Mouse (Mus musculus) ES-CJ7 (cell line): ENCODE data around the gene Lpar4.

Experiments used
- DNase-seq: peaks from one replicate; pipeline ENCODE4 v3.0.0; 2011; ENCODE audit warnings: low read depth, low spot score

Gene Lpar4

DNA sequence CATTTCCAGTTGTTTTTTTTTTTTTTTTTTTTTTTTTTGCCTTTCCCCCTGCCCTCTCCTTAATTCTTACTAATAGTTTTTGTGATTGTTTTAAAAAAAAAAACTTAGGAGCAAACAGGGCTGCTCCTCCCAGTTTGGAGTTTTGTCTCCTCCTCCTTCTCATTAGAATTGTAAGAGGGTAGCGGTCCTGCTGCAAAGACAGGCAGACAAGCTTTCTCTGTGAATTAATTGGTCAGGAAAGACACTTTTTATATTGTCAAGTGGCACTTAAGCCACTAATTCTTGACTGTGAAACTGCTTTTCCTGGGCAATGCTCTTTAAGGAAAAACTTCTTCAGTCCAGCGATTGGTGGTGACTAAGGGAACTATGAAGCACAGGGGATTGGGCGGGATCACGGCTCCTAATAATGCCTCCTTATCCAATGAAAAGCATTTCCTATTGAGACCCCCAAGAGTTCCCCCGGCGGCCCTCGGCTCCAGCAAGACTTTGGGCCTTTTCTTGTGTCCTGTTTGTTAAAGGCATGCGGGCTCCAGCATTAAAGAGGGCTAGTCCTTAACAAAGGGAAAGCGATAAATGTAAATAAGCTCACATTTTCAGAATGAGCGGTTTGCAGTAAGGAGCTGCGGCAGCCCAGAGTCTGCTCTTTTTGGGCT is at the start of gene Lpar4:
TSS of gene Lpar4 (plus strand) at position 451 of the 653 bp plus-strand sequence.
- DNase-seq: peak; percentile 55

DNA sequence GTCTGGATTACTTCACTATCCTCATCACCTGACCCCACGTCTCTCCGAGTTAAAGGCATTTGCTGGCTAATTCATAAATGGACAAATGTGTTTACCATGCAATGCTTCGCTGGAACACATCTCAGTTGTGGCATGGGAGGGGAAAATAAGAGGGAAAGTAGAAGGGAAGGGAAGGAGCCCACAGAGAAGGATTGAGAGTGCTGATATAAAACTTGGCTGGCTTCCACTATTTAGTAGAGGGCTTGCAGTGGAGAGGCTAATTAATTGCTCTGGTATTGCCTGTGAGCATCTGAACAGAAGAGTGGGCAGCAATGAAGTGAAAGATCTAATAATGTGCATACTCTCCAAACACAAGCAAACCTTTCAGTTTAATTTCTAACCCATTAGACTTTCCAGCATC is 49.0 kb upstream of the Lpar4 start:
- no peak for DNase-seq

DNA sequence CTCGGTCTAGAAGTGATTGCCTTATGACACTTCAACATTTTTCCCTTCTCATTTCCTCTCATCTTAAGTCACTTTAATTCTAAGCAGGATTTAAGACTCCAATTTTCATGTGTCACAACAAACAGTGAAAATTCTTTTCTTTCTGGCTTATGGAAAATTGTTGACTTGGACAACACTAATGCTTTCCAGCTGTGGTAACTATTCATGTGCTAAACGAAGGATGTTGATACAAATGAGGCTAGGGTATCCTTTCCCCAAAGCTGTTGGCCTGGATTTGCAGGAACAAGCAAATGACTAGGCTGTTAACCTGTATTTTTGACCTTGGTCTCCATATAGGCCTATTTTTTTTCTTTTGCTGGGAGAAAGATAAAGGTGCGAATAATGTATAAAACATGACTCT is 48.5 kb upstream of the Lpar4 start:
- DNase-seq: no peak

DNA sequence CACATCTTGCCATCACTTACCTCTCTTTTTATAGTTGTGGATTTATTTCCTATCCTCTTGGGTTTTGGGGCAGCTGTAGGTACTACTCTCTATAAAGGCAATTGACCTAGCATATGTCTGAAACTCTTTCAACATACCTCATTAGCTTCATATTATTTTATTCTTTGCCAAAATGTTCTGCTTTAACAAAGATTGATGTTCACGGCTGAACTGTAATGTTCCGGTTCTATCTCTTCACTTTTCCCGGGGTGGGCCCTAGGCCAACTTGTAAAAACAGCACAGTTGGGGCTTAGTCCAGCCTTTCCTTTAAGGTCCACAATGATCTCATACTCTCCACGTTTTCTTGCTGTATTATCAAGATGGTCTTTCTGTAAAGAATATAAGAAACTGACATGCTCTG is 48.1 kb upstream of the Lpar4 start:
- no peak for DNase-seq

DNA sequence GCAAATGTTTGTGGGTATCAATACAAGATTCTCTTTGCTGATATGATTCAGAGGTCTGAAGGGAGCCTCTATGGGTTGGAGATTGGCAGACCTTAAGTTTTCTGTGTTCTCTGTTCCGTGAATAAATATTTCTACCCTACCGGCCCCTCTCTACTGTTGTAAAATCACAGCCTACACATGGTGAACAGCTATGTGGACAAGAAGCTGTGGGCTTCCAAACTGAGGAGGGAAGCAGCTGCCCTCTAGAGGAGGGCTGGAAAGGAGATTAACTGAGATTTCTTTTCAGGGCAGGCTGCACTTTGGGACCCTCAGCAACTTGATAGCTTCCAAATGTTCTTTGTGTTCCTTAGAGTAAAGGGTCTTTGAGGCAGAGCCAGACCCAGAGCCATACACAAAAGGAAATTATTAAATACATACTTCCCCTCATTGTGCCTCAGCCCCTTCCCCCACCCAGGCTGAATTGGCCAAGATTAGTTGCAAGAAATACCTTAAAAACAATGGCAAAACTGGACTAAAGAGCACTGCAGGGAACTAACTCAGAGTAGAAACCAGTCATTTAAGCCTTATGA is 22.6 kb upstream of the Lpar4 start:
- no peak for DNase-seq

DNA sequence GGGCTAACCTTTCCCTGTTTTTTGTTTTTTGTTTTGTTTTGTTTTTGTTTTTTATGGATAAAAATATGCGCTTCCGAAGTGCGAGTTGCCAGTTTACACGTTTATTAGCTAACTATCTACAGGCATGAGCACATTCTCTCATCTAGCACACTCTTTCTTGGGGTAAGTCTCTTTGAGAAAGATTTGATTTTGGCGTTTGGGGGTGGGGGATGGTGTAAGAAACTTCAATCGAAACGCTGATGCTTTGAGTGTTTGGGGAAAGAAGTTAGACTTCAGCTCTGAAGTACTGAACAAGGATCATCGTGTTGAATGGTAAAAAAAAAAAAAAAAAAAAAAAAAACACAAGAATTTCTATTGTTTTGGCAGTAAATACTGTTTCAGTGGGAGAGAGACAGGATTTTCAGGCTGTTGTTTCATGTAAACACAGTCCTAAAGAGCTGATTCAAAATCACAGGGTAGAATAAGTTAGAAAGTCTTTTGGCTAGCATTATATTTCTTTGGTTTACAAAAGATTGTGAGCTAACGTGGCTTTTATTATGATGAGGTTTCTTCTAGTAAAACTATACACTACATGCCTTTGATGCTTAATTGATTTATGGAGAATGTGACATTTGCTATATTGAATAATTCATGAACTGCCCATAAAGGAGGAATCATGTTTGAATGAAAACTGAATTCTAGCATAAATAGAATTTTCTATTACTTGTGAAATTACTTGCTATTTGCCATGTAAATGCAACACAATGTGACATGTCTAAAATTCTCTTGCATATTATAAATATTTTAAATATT is 599 bp downstream of the Lpar4 start:
- peak; percentile 1 for DNase-seq

DNA sequence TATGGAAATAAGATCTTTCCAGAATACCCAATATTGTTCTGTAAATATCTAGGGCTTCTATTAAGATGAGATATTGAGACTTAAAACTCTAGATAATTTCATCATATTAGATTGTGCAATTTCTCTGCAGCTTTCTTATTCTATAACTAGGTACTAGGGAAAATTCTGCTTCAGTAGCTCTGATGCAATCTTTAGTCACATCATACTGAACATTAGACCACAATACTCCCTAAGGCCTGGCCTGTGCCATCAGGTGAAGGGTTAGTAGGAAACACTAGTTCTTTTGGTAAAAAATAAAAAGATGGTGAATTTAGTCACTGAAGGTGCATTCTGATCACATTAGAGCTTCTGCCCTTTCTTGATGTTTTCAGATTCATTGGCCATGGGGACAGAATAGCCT is 4.1 kb downstream of the Lpar4 start:
- DNase-seq: no peak

DNA sequence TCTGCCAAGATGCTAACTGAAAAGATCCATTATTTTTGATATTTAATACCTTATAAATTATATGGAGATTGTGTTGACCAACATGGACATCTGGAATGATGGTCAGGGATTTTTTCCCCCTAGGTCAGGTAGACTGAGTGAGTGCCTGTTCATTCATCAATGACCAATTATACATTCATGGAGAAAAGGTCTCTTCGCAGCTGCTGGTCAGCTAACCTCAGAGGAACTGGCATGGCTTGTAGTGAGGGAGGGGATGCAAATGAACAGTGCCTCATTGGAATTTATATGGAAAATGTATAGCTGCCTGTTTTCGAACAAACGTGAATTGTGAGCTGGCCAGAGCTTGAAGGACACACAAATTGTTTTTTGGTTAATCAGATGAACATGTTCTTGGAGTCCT is 18.9 kb downstream of the Lpar4 start:
- no peak for DNase-seq

DNA sequence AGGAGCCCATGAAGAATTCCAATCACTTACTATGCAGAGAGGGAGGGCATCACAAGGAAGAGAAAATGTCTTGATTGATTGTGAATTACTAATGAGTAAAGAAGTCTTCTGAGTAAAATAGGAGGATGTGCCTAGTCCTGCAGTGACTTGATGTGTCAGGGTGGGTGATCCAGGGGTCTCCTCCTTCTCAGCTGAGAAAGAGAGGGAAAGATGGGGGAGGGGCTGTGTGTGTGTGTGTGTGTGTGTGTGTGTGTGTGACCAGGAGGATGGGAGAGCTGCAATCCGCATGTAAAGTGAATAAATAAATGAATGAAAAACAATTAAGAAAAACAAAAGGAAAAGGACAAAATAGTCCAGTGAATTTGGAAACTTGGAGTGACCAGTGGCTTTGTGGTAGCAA is 30.1 kb downstream of the Lpar4 start:
- DNase-seq: peak; percentile 2

DNA sequence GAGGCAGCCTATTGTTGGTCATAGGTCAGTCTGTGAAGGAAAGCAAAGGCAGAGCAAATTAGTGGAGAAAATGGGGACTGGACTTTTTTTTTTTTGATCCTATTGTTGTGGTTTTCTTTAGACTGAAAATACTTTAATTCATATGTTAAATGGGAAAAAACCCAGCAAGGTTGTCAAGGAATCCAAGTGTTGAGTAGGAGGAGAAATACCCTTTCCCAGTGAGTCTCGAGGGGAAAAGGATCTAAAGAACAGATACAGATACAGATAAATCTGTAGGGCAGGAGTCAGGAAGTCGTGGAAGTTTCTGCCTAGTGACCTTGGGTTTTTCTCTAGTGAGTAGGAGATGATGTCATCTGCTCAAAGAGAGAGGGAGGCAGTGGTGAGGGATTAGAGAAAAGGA is 30.6 kb downstream of the Lpar4 start:
- DNase-seq: peak; percentile 44

DNA sequence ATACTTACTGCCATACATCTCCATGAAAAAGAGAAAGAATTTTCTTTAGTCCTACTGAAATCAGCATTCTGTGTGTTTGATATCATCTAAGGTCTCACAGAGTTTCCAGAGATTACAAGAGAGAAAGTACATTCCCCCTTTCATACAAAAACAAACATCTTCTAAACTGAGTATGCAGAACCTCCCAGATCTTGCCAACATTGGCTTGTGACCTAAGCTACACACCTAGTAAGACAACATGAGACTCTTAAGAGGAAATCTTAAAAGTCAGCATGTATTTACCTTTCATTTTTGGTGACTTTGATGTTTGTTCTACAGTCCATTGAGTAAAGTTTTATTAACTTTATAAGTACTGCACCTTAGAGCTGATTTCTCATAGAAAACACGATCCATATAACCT is 33.4 kb downstream of the Lpar4 start:
- DNase-seq: no peak

DNA sequence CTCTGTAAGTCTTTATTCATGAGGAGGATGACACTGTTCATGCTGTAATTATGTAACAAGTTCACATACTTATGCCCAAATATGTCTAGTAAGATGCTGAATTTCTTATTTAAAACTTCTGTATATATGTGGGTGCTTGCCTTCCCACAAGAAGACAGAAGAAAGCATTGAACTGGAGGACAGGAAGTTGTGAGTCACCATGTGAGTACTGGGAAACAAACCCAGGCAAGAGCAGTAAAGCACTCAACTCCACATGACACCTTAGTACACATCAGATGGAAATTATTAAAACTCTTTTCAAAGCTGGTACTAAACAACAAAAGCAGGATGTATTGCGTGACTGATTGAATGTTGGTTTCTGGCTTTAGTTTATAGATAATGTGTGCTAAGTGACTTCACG is 41.8 kb downstream of the Lpar4 start:
- DNase-seq: no peak

DNA sequence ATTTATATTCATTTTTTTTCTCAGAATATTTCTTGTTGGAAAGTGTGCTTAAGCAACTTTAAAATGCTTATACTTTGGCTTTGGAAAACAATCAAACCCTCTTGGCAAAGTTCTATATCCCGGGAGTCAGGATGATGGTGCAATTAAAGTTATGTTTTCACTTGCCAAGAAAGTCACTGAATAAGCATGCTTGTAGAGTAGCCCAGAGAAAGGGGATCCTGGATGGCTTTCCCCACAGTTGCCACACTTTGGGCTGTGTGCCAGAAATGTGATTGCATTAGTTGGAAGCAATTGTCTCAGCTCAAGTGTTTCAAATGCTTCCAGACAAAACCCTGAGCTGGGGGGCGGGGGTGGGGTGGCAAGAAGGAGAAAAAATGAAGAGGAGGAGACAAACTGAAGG is 43.9 kb downstream of the Lpar4 start:
- DNase-seq: no peak
